Mouse (Mus musculus) heart, adult 2 months (tissue): ENCODE data around the gene Ryr3.

ENCODE experiments used
- CTCF ChIP-seq: fragments of 200-600 bp; IDR thresholded peaks from 2 replicates; pipeline ENCODE4 v1.8.1; 2022; ENCODE audit warnings: antibody characterized with exemption, mild to moderate bottlenecking, moderate library complexity
- POLR2A ChIP-seq: fragments of 200-500 bp; IDR thresholded peaks from 2 replicates; pipeline ENCODE4 v1.6.1; 2011; ENCODE audit warnings: mild to moderate bottlenecking, low read depth, low read length, control low read depth; ENCODE audit not compliant: insufficient read depth

DNA sequence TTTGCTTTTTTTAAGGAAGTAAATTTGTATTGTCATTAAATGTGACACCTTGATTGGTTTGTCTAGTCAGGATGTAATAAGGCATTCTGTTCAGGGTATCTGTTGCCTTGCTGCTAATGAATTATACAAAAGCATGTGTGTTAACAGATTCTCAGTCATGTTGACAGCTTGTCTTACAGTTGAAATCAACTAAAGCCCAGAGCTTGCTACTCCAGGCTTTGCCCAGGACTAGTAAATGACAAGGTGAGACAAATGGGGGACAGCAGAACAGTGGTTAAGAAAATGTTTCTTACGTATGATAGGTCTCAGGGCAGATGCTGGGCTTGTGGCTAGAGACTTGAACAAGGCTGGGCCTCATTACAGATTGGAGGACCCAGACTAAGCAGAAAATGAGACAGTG, 20.1 kb upstream of the Ryr3 start:
- TF ChIP-seq CTCF: no peak
- TF ChIP-seq POLR2A: no peak
